Mouse (Mus musculus): ENCODE measurements at regions not wholly inside any gene's neighbourhood (a gene's known extent, or its start where the extent isn't known, plus 50 kb on each side); places are given as distances from the start of the nearest gene placed in this dataset.

DNA sequence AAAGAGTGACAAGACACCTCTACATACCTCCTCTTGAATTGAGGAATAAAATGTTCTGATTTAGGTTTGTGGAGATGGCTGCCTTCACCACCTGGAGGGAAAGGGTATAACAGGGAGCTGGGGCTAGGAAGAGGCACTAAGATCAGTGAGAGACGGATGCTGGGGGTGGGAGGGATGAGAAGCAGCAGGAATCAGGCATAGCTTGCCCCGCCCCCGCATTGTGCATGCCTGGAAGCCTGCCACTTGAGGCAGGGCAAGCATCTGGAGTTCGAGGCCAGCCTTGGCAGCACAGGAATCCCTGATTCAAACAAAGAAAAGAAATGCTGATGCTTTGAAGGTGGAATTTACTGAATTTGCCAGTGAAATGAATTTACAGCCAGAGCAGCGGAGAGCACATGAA lies 63.6 kb upstream of the Syt13 start:
- H3K4me3 ChIP-seq, result no peak overlapping the region
- WGBS, result 39% methylated on average over 5 of the region's 5 CpGs
- H3K27me3 ChIP-seq, result peaks cover 6% of the 10 kb centered on the region; the same call in 1 of the 2 replicates
- H3K36me3 ChIP-seq, result no peaks in the 10 kb centered on the region
- H3K4me1 ChIP-seq (replicated peaks), result peaks cover 48% of the 10 kb centered on the region
- no peak for ATAC-seq (ENCODE audit: low read depth)
- no peak overlapping the region for H3K27ac ChIP-seq (replicated peaks)
- H3K9me3 ChIP-seq, result no peaks in the 10 kb centered on the region
- H3K9ac ChIP-seq, result no peak overlapping the region
- no peak overlapping the region for H3K4me2 ChIP-seq

GRCm38 (mm10) chr2:92853175-92853574 lies 61.7 kb upstream of the Syt13 start:
- 78% methylated on average over 3 of the region's 3 CpGs for WGBS
- Histone ChIP-seq H3K27me3 (no peaks in the 10 kb centered on the region), H3K4me3 (no peak overlapping the region), H3K4me1 (replicated peaks) (peaks cover 43% of the 10 kb centered on the region), H3K36me3 (no peaks in the 10 kb centered on the region), H3K27ac (replicated peaks) (no peak overlapping the region), H3K9ac (no peak overlapping the region), H3K9me3 (no peaks in the 10 kb centered on the region), H3K4me2 (no peak overlapping the region)
- ATAC-seq (ENCODE audit: low read depth), result no peak

GRCm38 (mm10) chr2:92854331-92854730 lies 60.6 kb upstream of the Syt13 start:
- ATAC-seq (ENCODE audit: low read depth), result no peak
- H3K9ac ChIP-seq, result no peak overlapping the region
- H3K9me3 ChIP-seq, result no peaks in the 10 kb centered on the region
- H3K27ac ChIP-seq (replicated peaks), result no peak overlapping the region
- H3K27me3 ChIP-seq, result no peaks in the 10 kb centered on the region
- 63% methylated on average over 4 of the region's 4 CpGs for WGBS
- H3K4me2 ChIP-seq, result no peak overlapping the region
- no peak overlapping the region for H3K4me3 ChIP-seq
- peaks cover 33% of the 10 kb centered on the region for H3K4me1 ChIP-seq (replicated peaks)
- H3K36me3 ChIP-seq, result no peaks in the 10 kb centered on the region

DNA sequence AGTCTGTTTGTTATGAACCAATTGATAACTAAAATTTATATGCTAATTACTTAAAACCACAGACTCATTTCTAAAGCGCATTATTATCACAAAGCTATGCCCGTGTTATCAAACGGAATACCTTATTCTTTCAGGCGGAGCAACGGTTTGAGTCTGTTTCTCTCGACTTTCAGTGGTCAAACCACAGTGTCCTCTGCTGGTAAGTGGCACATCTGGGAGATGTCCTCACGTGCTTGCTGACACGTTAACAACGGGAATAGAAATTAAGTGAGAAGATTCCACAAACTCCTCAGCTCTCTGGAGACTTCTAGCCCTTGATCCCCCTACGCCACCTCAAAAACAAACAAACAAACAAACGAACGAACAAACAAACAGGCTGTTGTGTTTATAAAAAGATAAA lies 58.9 kb upstream of the Syt13 start:
- no peak overlapping the region for H3K27ac ChIP-seq (replicated peaks)
- peaks cover 25% of the 10 kb centered on the region; the same call in 1 of the 2 replicates for H3K4me1 ChIP-seq (replicated peaks)
- H3K27me3 ChIP-seq, result no peaks in the 10 kb centered on the region
- 78% methylated on average over 12 of the region's 12 CpGs for WGBS
- ATAC-seq (ENCODE audit: low read depth), result no peak
- H3K4me3 ChIP-seq, result no peak overlapping the region
- H3K9ac ChIP-seq, result no peak overlapping the region
- no peaks in the 10 kb centered on the region for H3K9me3 ChIP-seq
- H3K4me2 ChIP-seq, result no peak overlapping the region
- H3K36me3 ChIP-seq, result no peaks in the 10 kb centered on the region

- Histone ChIP-seq H3K27ac (replicated peaks) (no peak overlapping the region), H3K4me2 (no peak overlapping the region), H3K4me3 (no peak overlapping the region), H3K36me3 (no peaks in the 10 kb centered on the region), H3K9ac (no peak overlapping the region), H3K27me3 (no peaks in the 10 kb centered on the region), H3K4me1 (replicated peaks) (peaks cover 8% of the 10 kb centered on the region; the same call in 1 of the 2 replicates), H3K9me3 (no peaks in the 10 kb centered on the region)
- WGBS, result 62% methylated on average over 8 of the region's 8 CpGs
- no peak for ATAC-seq (ENCODE audit: low read depth)
Measured at GRCm38 (mm10) chr2:92860502-92861197, 54.2 kb upstream of the Syt13 start.
